Mouse (Mus musculus) kidney, postnatal 36 days (tissue): ENCODE measurements at regions not wholly inside any gene's neighbourhood (a gene's known extent, or its start where the extent isn't known, plus 50 kb on each side); places are given as distances from the start of the nearest gene placed in this dataset.
A peak's percentile ranks its signal among the peaks of the same experiment; 100 is the strongest.

Experiments
- DNase-seq, 2 experiments: peaks; one replicate each; pipeline ENCODE4 v3.0.0; 2021 to 2022; ENCODE audit warnings: mixed read lengths in 2 of 2

GRCm38 (mm10) chr11:89932231-89932865, 70.3 kb downstream of the Pctp start:
- DNase-seq = no peak

- no peak for DNase-seq
These were observed 73.3 kb downstream of the Pctp start for GRCm38 (mm10) chr11:89929115-89929988.

GRCm38 (mm10) chr11:89927483-89928156, 75.1 kb downstream of the Pctp start:
- DNase-seq = no peak

GRCm38 (mm10) chr11:89922551-89922950, 80.1 kb downstream of the Pctp start:
- DNase-seq = no peak

- DNase-seq = peak; percentile 29 to 67
These were observed 81.5 kb downstream of the Pctp start for GRCm38 (mm10) chr11:89921146-89921545.

- DNase-seq = no peak
These were observed 86.9 kb downstream of the Pctp start for GRCm38 (mm10) chr11:89915795-89916194.

GRCm38 (mm10) chr11:89914577-89914976, 88.1 kb downstream of the Pctp start:
- no peak for DNase-seq

- DNase-seq = peak in 1 of 2 experiments; percentile 2
These were observed 101.4 kb downstream of the Pctp start for GRCm38 (mm10) chr11:89901241-89901740.

GRCm38 (mm10) chr11:89898516-89898915, 104.2 kb downstream of the Pctp start:
- no peak for DNase-seq

GRCm38 (mm10) chr11:89896854-89897253, 105.8 kb downstream of the Pctp start:
- DNase-seq = no peak

GRCm38 (mm10) chr11:89871587-89871986, 94.1 kb upstream of the Ankfn1 start:
- DNase-seq = no peak

- DNase-seq = no peak
These were observed 90.1 kb upstream of the Ankfn1 start for GRCm38 (mm10) chr11:89867575-89867974.

GRCm38 (mm10) chr11:89856184-89856769, 78.8 kb upstream of the Ankfn1 start:
- no peak for DNase-seq

- no peak for DNase-seq
These were observed 64.4 kb upstream of the Ankfn1 start for GRCm38 (mm10) chr11:89841853-89842252.

- DNase-seq = peak in 1 of 2 experiments; percentile 19
These were observed 62.3 kb upstream of the Ankfn1 start for GRCm38 (mm10) chr11:89839671-89840327.

- no peak for DNase-seq
These were observed 60.5 kb upstream of the Ankfn1 start for GRCm38 (mm10) chr11:89837995-89838394.

GRCm38 (mm10) chr11:89836897-89837296, 59.4 kb upstream of the Ankfn1 start:
- DNase-seq = no peak

GRCm38 (mm10) chr11:89834068-89834467, 56.6 kb upstream of the Ankfn1 start:
- DNase-seq = no peak

- DNase-seq = no peak
These were observed 54.2 kb upstream of the Ankfn1 start for GRCm38 (mm10) chr11:89831577-89832110.
